Mouse (Mus musculus): ENCODE data around the gene Prima1. TPM values are rescaled to one million over a fixed set of nuclear protein-coding genes. Genes with fewer than 3 reads are reported as not detected.
A peak's percentile ranks its signal among the peaks of the same experiment; 100 is the strongest.

The Prima1 gene
- 0.31 and 0.95 TPM in 2 replicates for polyA plus RNA-seq (2014; fragmentation: Nextera tagmentation; extraction: Ambion mirVana)

DNA sequence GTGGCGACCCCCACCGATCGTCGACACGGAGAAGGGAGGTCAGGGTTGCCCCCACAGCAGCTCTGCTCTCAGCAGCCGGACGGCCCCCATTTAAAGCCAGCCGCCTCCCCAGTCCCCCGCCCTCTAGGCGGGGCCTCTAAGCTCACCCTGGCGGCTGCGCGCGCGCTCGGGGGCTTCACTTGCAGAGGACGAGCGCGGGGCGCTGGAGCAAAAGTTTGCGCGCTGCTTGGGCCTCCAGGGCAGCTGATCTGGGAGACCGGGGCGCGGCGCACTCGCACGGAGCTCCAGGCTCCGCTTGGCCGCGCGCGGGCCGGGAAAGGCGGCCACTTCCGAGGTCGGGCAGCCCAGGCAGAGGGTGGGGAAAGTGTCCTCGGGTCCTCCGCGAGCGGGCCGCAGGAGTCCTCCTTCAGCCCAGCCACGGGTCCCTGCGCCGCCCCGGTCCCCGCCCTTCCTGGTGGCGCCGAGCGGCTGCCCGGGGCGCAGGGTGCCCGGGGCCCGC, at the start of gene Prima1:
Gene Prima1, minus strand, starts transcription at position 68 of the 499 bp plus-strand sequence.
- Histone ChIP-seq H3K9ac (ENCODE audit: low read length) (peak within 1 kb of the TSS; percentile 73), H3K9me3 (ENCODE audit: control insufficient read depth, low read length) (no peaks in the 10 kb centered on the region), H3K4me1 (replicated peaks; ENCODE audit: control insufficient read depth, insufficient read depth, low read length) (peaks cover 2% of the 10 kb centered on the region; the same call in 1 of the 2 replicates), H3K27ac (ENCODE audit: low read depth, low read length) (no peak within 1 kb of the TSS), H3K27me3 (ENCODE audit: control insufficient read depth, insufficient read depth, low read length) (peaks cover 20% of the 10 kb centered on the region), H3K4me2 (ENCODE audit: low read depth, low read length, severe bottlenecking) (peak within 1 kb of the TSS; percentile 81), H3K4me3 (ENCODE audit: low read depth, low read length) (peak within 1 kb of the TSS; percentile 65), H3K36me3 (ENCODE audit: control insufficient read depth, insufficient read depth, low read length) (no peaks in the 10 kb centered on the region)
- ATAC-seq (replicated peaks; ENCODE audit: low FRiP score) (peak; percentile 83), DNase-seq (ENCODE audit: low spot score) (peak; percentile 88)
- WGBS, result 0% methylated on average over 39 of the region's 54 CpGs

DNA sequence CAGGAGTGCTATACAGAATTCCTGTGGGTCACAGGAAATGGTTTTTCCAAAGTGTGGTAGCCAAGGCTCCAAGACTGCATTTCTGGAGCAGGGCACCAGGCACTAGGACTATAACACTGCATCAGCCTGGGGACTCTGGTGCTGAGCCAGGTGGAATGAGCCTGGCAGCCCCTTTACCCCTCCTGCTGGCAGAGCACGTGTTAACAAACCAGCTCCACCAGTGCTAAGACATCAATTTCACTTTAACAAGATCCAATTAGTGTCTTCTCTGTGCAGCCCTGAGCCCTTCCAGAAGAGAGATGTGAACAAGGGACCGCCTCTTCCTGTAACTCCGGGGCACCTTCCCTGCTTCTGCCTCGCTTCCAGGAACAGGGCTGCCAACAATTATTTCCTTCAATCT, 45.3 kb upstream of the Prima1 start:
- Histone ChIP-seq H3K9ac (ENCODE audit: low read length) (no peak overlapping the region), H3K4me1 (replicated peaks; ENCODE audit: control insufficient read depth, insufficient read depth, low read length) (no peaks in the 10 kb centered on the region), H3K4me3 (ENCODE audit: low read depth, low read length) (no peak overlapping the region), H3K4me2 (ENCODE audit: low read depth, low read length, severe bottlenecking) (no peak overlapping the region), H3K27ac (ENCODE audit: low read depth, low read length) (no peak overlapping the region), H3K9me3 (ENCODE audit: control insufficient read depth, low read length) (no peaks in the 10 kb centered on the region), H3K27me3 (ENCODE audit: control insufficient read depth, insufficient read depth, low read length) (no peaks in the 10 kb centered on the region), H3K36me3 (ENCODE audit: control insufficient read depth, insufficient read depth, low read length) (no peaks in the 10 kb centered on the region)
- no peak for DNase-seq (ENCODE audit: low spot score)
- no peak for ATAC-seq (replicated peaks; ENCODE audit: low FRiP score)
- WGBS, result 74% methylated on average over 4 of the region's 4 CpGs

GRCm38 (mm10) chr12:103283411-103283810, 41.5 kb upstream of the Prima1 start:
- H3K9me3 ChIP-seq (ENCODE audit: control insufficient read depth, low read length), result no peaks in the 10 kb centered on the region
- no peak overlapping the region for H3K9ac ChIP-seq (ENCODE audit: low read length)
- no peaks in the 10 kb centered on the region for H3K27me3 ChIP-seq (ENCODE audit: control insufficient read depth, insufficient read depth, low read length)
- WGBS, result 87% methylated on average over 3 of the region's 3 CpGs
- H3K4me2 ChIP-seq (ENCODE audit: low read depth, low read length, severe bottlenecking), result no peak overlapping the region
- DNase-seq (ENCODE audit: low spot score), result no peak
- no peak for ATAC-seq (replicated peaks; ENCODE audit: low FRiP score)
- H3K4me1 ChIP-seq (replicated peaks; ENCODE audit: control insufficient read depth, insufficient read depth, low read length), result no peaks in the 10 kb centered on the region
- H3K27ac ChIP-seq (ENCODE audit: low read depth, low read length), result no peak overlapping the region
- H3K36me3 ChIP-seq (ENCODE audit: control insufficient read depth, insufficient read depth, low read length), result no peaks in the 10 kb centered on the region
- H3K4me3 ChIP-seq (ENCODE audit: low read depth, low read length), result no peak overlapping the region

GRCm38 (mm10) chr12:103282936-103283335, 41.0 kb upstream of the Prima1 start:
- Histone ChIP-seq H3K27ac (ENCODE audit: low read depth, low read length) (no peak overlapping the region), H3K9me3 (ENCODE audit: control insufficient read depth, low read length) (no peaks in the 10 kb centered on the region), H3K4me3 (ENCODE audit: low read depth, low read length) (no peak overlapping the region), H3K36me3 (ENCODE audit: control insufficient read depth, insufficient read depth, low read length) (no peaks in the 10 kb centered on the region), H3K27me3 (ENCODE audit: control insufficient read depth, insufficient read depth, low read length) (no peaks in the 10 kb centered on the region), H3K9ac (ENCODE audit: low read length) (no peak overlapping the region), H3K4me1 (replicated peaks; ENCODE audit: control insufficient read depth, insufficient read depth, low read length) (no peaks in the 10 kb centered on the region), H3K4me2 (ENCODE audit: low read depth, low read length, severe bottlenecking) (no peak overlapping the region)
- 82% methylated on average over 6 of the region's 6 CpGs for WGBS
- ATAC-seq (replicated peaks; ENCODE audit: low FRiP score) (no peak), DNase-seq (ENCODE audit: low spot score) (no peak)

DNA sequence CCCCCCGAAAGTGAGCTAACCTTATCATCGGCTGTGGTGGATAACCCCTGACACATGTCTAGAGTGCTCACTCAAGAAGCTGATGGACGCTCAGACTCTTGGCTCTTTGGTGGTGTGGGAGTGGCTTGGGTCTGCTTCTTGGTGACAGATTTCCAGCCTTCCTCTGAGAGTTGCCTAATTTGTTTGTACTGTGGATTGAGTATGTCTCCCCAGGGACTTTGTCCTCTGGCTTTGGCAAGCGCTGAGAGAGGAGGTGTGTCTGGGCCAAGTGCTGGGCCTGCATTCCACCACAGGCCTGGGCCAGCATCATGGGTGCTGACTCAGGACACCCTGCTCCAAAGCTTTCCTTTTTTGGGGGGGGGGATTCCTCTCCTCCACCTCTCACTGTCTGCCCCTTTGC, 40.0 kb upstream of the Prima1 start:
- Histone ChIP-seq H3K9me3 (ENCODE audit: control insufficient read depth, low read length) (no peaks in the 10 kb centered on the region), H3K4me3 (ENCODE audit: low read depth, low read length) (no peak overlapping the region), H3K27me3 (ENCODE audit: control insufficient read depth, insufficient read depth, low read length) (no peaks in the 10 kb centered on the region), H3K27ac (ENCODE audit: low read depth, low read length) (no peak overlapping the region), H3K4me1 (replicated peaks; ENCODE audit: control insufficient read depth, insufficient read depth, low read length) (no peaks in the 10 kb centered on the region), H3K36me3 (ENCODE audit: control insufficient read depth, insufficient read depth, low read length) (no peaks in the 10 kb centered on the region), H3K4me2 (ENCODE audit: low read depth, low read length, severe bottlenecking) (no peak overlapping the region), H3K9ac (ENCODE audit: low read length) (no peak overlapping the region)
- WGBS, result 78% methylated on average over 4 of the region's 4 CpGs
- ATAC-seq (replicated peaks; ENCODE audit: low FRiP score) (no peak), DNase-seq (ENCODE audit: low spot score) (no peak)

DNA sequence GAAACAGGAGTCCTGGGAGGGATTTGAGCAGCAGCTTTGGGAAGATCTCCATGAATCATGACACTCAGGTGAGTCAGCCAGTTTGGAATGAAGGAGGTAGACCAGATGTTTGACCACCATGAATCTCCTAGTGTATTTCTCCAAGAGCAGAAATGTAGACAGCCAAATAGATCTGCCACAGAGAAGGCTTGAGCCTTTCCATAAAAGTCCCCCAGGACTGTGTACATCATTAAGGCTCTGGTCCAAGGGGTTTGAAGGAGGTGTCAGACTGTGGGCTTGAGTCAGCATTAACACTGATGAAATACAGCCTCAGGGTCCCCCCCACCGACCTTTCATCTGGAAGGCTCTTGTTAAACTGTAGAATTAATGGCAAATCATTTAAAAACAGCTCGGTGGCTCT, 39.5 kb upstream of the Prima1 start:
- no peak for ATAC-seq (replicated peaks; ENCODE audit: low FRiP score)
- Histone ChIP-seq H3K4me3 (ENCODE audit: low read depth, low read length) (no peak overlapping the region), H3K9me3 (ENCODE audit: control insufficient read depth, low read length) (no peaks in the 10 kb centered on the region), H3K9ac (ENCODE audit: low read length) (no peak overlapping the region), H3K27me3 (ENCODE audit: control insufficient read depth, insufficient read depth, low read length) (no peaks in the 10 kb centered on the region), H3K4me2 (ENCODE audit: low read depth, low read length, severe bottlenecking) (no peak overlapping the region), H3K4me1 (replicated peaks; ENCODE audit: control insufficient read depth, insufficient read depth, low read length) (no peaks in the 10 kb centered on the region), H3K27ac (ENCODE audit: low read depth, low read length) (no peak overlapping the region), H3K36me3 (ENCODE audit: control insufficient read depth, insufficient read depth, low read length) (no peaks in the 10 kb centered on the region)
- 81% methylated on average over 2 of the region's 2 CpGs for WGBS
- DNase-seq (ENCODE audit: low spot score), result no peak

DNA sequence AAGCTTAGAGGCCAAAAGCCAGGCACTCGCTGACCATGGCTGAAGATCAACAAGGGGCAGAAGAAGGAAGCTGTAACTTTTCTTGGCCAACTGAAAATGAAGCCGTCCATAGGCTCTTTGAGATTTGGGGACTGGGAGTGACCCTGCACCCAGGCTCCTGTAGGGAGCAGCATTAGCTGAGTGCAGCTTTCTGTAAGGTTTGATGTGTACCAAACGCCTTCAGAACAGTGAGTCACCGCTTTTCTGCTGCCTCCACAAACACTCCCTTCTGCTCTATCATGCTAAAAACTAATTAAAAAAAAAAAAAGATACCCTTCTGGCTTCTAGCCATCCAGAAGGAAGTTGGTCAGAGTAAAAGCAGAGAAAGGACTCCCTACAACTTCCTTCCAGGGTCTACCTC, 34.5 kb upstream of the Prima1 start:
- Histone ChIP-seq H3K9ac (ENCODE audit: low read length) (no peak overlapping the region), H3K4me3 (ENCODE audit: low read depth, low read length) (no peak overlapping the region), H3K27ac (ENCODE audit: low read depth, low read length) (no peak overlapping the region), H3K9me3 (ENCODE audit: control insufficient read depth, low read length) (no peaks in the 10 kb centered on the region), H3K4me2 (ENCODE audit: low read depth, low read length, severe bottlenecking) (no peak overlapping the region), H3K36me3 (ENCODE audit: control insufficient read depth, insufficient read depth, low read length) (no peaks in the 10 kb centered on the region), H3K27me3 (ENCODE audit: control insufficient read depth, insufficient read depth, low read length) (no peaks in the 10 kb centered on the region), H3K4me1 (replicated peaks; ENCODE audit: control insufficient read depth, insufficient read depth, low read length) (no peaks in the 10 kb centered on the region)
- DNase-seq (ENCODE audit: low spot score) (no peak), ATAC-seq (replicated peaks; ENCODE audit: low FRiP score) (no peak)
- 82% methylated on average over 4 of the region's 4 CpGs for WGBS

GRCm38 (mm10) chr12:103273732-103274131, 31.8 kb upstream of the Prima1 start:
- WGBS, result 89% methylated on average over 2 of the region's 2 CpGs
- Histone ChIP-seq H3K4me2 (ENCODE audit: low read depth, low read length, severe bottlenecking) (no peak overlapping the region), H3K9ac (ENCODE audit: low read length) (no peak overlapping the region), H3K36me3 (ENCODE audit: control insufficient read depth, insufficient read depth, low read length) (no peaks in the 10 kb centered on the region), H3K4me1 (replicated peaks; ENCODE audit: control insufficient read depth, insufficient read depth, low read length) (no peaks in the 10 kb centered on the region), H3K27me3 (ENCODE audit: control insufficient read depth, insufficient read depth, low read length) (no peaks in the 10 kb centered on the region), H3K4me3 (ENCODE audit: low read depth, low read length) (no peak overlapping the region), H3K9me3 (ENCODE audit: control insufficient read depth, low read length) (no peaks in the 10 kb centered on the region), H3K27ac (ENCODE audit: low read depth, low read length) (no peak overlapping the region)
- no peak for ATAC-seq (replicated peaks; ENCODE audit: low FRiP score)
- DNase-seq (ENCODE audit: low spot score), result no peak

- no peak overlapping the region for H3K4me2 ChIP-seq (ENCODE audit: low read depth, low read length, severe bottlenecking)
- DNase-seq (ENCODE audit: low spot score), result no peak
- WGBS, result 68% methylated on average over 6 of the region's 6 CpGs
- no peaks in the 10 kb centered on the region for H3K9me3 ChIP-seq (ENCODE audit: control insufficient read depth, low read length)
- no peak for ATAC-seq (replicated peaks; ENCODE audit: low FRiP score)
- H3K4me3 ChIP-seq (ENCODE audit: low read depth, low read length), result no peak overlapping the region
- H3K4me1 ChIP-seq (replicated peaks; ENCODE audit: control insufficient read depth, insufficient read depth, low read length), result no peaks in the 10 kb centered on the region
- H3K27ac ChIP-seq (ENCODE audit: low read depth, low read length), result no peak overlapping the region
- H3K9ac ChIP-seq (ENCODE audit: low read length), result no peak overlapping the region
- H3K36me3 ChIP-seq (ENCODE audit: control insufficient read depth, insufficient read depth, low read length), result no peaks in the 10 kb centered on the region
- no peaks in the 10 kb centered on the region for H3K27me3 ChIP-seq (ENCODE audit: control insufficient read depth, insufficient read depth, low read length)
Observed at GRCm38 (mm10) chr12:103273051-103273450, 31.1 kb upstream of the Prima1 start.

Data from forebrain, embryonic 11.5 days (tissue).